Mouse (Mus musculus) cerebellum, adult (tissue): ENCODE data around the gene Astl.

Source experiments
- ATAC-seq: cut with Nextera tagmentation; 2 replicates; pipeline ENCODE4 v1.9.2; 2017; ENCODE audit warnings: mild to moderate bottlenecking, moderate library complexity, mixed read lengths; ENCODE audit not compliant: insufficient number of reproducible peaks, low FRiP score, low TSS enrichment

Astl gene

DNA sequence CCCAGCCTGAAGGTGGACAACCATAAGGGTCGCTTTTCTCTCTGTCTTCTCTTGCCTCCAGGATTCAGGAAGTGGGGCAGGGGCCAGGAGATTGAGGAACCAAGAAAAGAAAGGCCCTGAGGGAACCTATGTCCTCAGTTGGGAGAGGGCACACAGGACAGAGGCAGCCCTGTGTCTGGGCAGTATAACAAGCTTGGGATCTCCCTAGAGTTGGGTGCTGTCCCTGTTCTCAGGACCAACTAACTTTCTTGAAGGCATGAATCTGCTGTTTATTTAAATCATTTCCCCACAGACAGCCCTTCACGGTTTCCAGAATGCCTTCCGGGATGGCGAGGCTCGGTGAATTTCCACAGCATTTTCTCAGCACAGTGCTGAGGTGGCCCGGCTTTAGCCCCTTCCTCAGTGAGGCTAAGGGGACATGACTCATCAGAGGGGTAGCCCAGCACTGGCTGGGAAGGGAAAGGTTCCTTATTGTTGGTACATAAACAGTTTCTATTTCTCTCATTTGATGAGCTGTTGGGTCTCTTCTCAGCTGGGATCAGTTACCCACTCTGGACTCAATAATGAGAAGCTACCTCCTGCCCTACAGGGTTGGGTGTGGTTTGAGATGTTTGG, 15.7 kb upstream of the Astl start:
- no peak for ATAC-seq

GRCm38 (mm10) chr2:127323667-127324066, 14.8 kb upstream of the Astl start:
- no peak for ATAC-seq

DNA sequence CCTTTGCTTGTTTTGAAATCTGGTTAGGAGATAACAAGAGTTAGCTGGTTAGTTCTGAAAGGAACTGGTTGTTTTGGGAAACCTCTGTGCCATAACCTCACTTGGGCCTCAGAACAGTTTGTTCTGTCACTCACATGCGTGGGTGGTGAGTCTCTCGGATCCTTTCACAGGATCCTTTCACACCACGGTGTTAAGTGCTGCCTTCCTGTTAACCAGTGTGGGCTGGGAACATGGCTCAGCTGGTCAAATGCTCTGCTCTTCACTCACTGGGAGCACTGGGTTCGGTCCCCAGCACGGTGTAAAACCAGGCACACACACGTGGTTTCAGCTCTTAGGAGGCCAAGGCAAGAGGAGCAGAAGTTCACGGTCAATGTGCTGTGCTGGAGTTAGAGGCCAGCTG, 14.0 kb upstream of the Astl start:
- ATAC-seq: no peak

- no peak for ATAC-seq
Measured at GRCm38 (mm10) chr2:127328090-127328851, 10.2 kb upstream of the Astl start.

DNA sequence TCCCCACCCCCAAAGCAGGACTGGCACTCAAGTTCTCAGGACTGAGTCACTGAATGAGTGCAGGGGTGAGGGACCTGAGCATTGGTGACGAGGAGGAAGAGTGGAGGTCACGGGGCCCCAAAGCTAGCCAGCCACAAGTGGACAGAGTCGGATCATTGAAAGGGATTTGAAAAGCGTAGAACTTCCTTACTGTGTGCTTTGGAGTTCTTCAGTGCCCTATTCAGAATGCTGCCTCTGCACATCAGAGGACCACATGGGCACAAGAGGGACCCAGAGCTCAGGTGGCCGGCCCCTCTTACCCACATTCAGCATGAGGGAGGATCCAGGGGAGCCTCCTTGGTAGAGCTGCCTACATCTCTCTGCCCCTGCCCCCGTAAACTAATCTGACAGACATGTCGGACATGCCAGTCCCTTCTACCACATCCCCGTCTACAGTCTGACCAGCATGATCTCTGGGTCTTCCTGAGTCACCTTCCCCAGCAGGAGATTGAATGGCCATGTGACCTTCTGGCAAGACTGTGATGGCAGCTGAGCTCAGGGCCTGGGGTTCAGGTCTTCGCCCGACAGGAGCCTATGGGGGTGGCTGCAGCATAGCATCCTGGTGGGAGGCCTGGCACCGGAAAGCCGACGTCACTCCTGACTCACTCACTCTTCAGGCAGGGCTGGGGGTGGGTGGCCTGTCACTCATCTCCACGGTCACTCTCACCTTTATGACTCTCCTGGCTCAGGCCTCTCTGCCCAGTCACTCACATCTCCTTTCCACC, 5.5 kb upstream of the Astl start:
- no peak for ATAC-seq

DNA sequence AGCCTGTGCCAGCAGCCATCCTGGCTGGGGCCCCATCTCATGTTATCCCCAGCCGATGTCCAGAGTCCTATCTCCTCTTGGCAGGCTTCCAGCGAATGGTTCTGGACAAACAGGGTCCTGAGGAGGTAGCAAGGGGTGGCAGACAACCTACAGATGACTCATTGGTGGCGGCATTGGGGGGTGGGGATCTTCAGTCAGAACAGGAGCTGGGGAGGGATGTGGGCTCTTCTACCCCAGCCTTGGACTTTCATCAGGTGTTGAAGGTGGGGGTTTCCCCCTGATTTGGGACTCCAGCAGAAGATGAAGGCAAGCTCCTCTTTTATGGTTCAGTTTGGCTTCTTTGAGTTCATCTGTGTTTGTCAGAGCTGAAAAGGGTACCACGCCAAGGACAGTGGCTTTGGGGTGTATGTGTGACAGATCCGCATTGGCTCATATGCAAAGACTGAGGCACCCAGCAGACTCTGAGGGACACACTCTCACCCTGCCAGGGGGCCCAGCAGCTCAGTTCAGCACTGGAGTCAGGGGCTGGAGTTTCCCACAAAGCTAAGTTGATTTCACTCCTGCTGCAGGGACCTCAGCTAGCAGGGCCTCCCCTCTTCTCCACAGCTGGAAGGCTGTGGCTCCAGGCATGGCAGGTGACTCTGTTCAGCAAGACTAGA, 4.4 kb upstream of the Astl start:
- no peak for ATAC-seq

GRCm38 (mm10) chr2:127335078-127335541, 3.3 kb upstream of the Astl start:
- ATAC-seq: no peak

GRCm38 (mm10) chr2:127335767-127336496, 2.5 kb upstream of the Astl start, which contains the start of gene Dusp2:
Gene Dusp2, plus strand, starts transcription at chr2:127336159.
- peak; percentile 33 for ATAC-seq

GRCm38 (mm10) chr2:127336497-127336832, 2.0 kb upstream of the Astl start:
- ATAC-seq: peak; percentile 16; the same call in 1 of the 2 replicates

GRCm38 (mm10) chr2:127336885-127337284, 1.6 kb upstream of the Astl start:
- no peak for ATAC-seq

DNA sequence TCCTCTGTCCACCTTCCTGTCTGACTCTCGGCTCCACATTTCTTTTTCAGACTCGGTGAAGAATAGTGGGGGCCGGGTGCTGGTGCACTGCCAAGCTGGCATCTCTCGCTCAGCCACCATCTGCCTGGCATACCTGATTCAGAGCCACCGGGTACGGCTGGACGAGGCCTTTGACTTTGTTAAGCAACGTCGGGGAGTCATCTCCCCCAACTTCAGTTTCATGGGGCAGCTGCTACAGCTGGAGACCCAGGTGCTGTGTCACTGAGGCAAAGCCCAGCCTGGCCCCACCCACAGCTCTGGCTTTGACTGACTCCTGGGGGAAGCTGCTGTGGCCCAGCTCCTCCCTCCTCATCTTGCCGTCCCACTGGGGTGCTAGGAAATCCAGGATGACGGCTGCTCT, 908 bp upstream of the Astl start:
- no peak for ATAC-seq

DNA sequence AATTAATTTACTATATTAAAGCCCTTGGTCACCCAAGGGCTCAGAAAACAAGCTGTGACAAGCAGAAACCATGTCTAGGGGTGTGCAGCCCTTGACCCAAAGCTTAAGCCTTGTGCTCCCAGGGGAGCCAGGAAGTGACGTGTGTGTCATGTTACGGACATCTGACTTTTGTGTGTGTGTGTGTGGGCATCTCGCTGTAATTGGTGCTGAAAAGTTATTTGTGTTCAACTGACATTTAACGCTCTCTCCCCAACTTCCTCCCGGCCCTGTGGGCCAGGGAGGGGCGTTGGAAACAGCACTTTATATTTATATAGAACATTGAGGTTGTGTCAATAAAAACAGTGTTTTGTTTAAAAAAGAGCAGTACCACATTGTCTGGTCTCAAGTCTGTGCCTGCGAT, 427 bp upstream of the Astl start:
- no peak for ATAC-seq

DNA sequence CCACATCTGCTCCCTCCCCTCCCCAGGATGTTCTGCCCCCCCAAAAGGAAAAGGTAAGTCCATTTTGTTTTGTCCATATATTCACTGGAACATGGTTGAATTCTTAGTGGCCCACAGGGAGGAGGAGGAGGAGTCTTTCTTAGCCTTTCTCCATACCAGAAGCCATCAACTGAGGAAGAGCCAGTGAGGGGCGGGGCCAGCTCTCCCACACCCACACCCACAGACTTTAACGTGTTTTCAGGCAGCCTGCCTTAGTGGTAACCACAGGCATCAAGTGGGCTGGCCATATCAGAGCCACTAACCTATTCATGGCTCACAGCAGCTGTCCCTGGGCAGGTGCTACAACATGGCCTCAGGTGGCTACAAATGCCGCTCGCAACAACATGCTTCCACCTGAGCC, 394 bp downstream of the Astl start:
- no peak for ATAC-seq

DNA sequence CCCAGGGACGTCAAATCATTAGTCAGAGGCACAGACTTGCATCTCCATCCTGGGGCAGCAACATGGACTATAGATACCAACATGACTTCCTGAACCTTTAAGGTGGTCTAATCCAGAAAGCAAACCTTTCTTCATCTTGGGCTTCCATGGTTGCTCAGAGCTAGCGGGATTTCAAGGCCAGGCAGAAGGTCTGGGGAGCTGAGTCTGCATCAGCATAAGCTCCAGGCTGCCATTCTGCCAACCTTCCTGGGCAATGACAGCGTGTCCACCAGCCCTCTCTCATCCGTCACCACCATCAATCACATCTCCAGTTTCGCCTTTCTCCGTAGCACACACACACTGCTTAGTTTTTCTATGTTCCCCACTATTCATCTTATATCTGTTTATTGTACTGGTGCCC, 823 bp downstream of the Astl start:
- ATAC-seq: no peak

GRCm38 (mm10) chr2:127341159-127341558, 2.7 kb downstream of the Astl start:
- no peak for ATAC-seq

- no peak for ATAC-seq
Measured at GRCm38 (mm10) chr2:127346334-127346733, 7.9 kb downstream of the Astl start.

GRCm38 (mm10) chr2:127347147-127347985, 8.9 kb downstream of the Astl start:
- no peak for ATAC-seq

DNA sequence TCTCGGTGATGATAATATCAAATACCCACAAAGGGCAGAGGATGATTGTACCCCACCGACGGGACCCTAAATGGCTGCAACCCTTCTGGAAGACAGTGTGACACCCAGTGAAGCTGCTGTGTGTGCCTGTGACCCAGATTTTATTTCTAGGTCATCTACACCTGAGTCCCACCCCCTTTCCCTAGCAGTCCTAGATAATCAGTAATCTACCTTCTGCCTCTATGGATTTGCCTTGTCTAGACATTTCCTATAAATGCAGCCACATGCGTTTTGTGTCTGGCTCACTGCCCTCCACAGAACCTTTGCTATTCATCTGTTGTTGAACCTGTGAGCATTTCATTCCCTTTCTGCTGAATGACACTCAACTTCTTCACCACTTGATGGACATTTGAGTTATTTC, 15.4 kb downstream of the Astl start:
- ATAC-seq: no peak
